Mouse (Mus musculus) heart, postnatal 4 days (tissue): ENCODE measurements around the gene Msantd2. TPM values are rescaled to one million over a fixed set of nuclear protein-coding genes. Genes with fewer than 3 reads are reported as not detected.

Experiments used
- DNase-seq: peaks from one replicate; pipeline ENCODE4 v3.0.0; 2021
- total RNA-seq, 2 experiments: library from RNA; stranded (reverse); gene quantifications; 2 replicates each; pipeline ENCODE4 v1.2.3; 2021

Gene Msantd2
- total RNA-seq, 2 experiments from 2014 or later: 15.2 to 20.6 TPM

DNA sequence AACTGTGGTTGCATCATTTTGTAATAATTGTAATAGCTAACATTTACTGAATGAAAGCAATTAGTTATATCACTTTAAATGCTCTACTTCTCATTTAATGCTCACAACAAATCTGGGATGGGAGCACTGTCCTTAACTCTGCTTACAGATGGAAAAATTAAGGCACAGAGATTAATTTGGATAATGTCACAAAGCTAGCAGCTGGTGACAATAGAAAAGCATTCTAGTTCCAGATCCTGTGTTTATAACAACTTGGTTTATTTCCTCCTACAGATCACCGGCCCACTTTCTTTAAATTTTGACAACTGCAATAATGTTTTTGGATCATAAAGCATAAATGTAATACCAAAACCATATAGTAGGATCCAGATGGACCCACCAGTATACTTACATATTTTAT, 16.9 kb downstream of the Msantd2 start:
- no peak for DNase-seq

DNA sequence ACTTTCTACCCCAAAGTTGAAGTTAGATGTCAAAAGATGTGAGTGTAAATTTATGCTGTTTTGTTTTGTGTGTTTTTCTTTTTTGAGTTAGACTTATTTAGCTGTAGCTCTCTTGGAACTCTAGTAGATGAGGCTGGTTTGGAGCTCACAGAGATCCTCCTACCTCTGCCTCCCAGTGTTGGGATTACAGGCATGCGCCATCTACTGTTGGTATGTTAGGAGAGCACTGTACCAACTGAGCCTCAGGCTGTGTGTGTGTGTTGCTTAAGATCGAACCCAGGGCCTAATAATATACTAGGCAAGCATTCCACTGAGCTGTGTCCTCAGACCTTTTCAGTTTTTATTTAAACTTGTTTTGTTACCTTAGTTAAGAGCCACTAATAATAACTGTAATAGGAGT, 23.0 kb downstream of the Msantd2 start:
- no peak for DNase-seq

DNA sequence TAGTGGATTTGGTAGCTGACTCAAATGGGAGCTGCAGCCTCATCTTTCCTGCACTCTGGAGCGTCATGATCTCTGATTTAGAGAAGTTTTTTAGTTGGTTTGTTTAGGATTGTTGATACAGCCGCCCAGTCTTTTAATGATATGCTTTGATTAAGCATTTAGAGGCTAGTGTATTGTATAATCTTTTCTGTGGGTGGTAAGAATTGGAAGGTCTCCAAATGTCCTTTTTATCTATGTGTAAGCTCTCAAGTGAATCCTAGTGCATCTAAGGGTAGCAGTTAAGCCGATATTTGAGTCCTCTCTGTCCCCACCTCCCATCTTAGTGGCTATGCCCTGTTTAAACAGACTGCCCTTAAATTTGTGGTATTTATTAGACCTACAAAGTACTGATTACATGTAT, 25.3 kb downstream of the Msantd2 start:
- no peak for DNase-seq

DNA sequence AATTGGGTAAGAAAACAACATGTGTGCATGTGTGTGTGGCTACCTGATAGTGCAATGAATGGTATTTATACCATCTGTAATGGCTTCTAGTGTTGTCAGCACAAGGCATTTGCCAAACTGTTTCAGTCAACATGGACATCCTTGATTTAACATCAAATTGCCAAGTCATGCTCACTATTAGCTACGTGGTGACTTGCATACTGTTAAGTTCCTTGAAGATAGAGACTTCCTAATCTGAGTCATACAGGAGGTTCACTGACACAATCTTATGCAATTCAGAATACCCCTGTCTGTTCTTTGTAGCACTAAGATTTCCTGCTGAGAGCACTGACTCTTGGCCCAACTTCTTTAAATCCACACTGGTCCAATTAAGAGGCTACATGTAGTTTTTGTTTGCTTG, 28.3 kb downstream of the Msantd2 start:
- DNase-seq: no peak

DNA sequence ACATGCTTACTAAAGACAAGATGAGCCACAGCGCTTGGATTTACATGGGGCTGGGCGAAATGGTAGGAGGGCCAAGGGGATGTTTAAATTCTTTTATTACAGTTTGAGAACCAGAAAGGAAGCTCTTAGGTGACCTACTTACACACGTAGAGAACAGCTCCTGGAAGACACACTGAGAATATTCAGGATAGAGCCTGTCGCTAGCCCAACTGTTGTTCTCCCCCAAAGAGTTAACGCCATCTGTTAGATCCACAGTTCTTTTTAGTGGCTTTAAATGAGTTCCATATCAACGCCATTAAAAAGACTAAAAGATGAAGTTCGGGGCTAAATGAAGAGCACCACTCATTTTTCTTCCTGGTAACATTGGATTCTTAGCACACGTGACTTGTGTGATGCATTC, 29.9 kb downstream of the Msantd2 start:
- no peak for DNase-seq

DNA sequence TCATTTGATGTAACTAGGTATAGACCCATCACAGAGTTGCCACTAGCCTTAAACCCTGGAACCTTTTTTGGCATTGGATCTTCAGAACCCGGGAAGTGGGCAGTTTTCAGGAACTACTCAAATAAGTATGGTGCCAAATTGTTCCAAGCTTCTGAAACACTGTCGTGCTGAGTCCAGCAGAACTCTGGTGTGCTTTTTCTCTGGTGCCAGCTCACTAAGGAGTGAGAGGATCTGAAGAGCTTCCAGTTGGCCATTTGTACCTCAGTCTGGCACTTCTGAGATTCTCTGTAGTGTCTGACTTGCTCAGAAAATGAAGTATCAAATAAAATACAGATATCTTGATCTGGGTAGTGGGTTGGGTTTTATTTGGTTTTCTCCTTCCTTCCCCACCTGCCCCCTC, 30.9 kb downstream of the Msantd2 start:
- DNase-seq: no peak

DNA sequence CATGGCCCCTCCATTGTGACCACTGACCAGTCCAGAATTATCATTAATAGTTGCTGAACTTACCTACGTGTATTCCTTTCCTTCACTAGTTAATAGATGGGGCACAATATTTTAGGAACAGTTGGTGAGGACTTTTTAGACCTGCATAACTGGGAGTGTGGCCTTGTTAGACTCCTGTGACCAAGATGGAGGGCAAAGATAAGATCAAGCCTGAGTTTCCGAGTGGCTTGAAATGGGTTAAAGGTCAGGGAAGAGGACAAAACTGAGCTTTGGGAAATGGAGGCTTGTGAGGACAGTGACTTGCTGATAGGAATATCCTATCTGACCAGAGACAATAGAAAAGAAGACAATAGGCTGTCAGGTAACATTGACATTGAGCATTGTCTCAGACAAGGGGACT, 36.3 kb downstream of the Msantd2 start:
- DNase-seq: no peak

DNA sequence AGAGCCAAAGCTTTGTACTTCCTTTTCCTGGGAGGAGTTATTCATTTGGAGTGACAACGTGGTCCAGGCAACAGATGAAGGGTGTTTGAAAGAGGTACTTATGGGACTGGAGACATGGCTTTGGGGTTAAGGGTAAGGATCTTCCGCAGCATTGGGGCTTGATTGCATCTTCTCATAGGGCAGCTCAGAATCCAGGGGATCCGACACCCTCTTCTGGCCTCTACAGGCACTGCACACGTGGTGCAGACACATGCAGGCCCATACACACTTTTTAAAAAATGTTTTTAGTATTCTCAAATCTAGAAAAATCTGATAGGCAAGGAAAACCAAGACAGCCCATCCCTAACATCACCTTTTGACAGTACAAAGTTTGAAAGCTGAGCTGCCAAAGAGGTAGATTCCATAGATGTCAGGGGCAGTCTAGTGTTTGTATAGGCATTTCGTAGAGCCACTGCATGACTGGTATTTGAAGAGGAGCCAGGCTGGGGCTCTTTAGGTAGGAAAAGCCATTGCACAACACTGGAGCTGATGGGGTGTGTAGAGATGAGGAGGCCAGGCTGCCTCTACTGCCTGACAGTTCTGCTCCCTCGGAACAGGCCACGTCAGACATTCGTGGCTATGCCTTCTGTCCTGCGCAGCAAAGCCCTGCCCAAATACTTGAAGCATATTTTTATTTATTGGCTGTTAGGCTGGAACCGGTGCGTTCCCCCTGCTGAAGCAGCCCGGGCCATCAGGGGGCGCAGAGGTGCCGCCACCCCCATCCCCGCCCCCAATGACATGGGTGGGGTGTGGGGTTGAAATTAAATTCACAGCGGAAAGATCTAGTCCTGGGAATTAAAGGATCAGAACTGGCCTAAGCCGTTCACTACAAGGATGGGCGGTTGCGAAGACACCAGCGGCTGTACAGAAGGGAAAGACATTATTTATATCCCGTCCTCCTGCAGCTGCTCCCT, 37.6 kb downstream of the Msantd2 start:
- peak; percentile 55 for DNase-seq

DNA sequence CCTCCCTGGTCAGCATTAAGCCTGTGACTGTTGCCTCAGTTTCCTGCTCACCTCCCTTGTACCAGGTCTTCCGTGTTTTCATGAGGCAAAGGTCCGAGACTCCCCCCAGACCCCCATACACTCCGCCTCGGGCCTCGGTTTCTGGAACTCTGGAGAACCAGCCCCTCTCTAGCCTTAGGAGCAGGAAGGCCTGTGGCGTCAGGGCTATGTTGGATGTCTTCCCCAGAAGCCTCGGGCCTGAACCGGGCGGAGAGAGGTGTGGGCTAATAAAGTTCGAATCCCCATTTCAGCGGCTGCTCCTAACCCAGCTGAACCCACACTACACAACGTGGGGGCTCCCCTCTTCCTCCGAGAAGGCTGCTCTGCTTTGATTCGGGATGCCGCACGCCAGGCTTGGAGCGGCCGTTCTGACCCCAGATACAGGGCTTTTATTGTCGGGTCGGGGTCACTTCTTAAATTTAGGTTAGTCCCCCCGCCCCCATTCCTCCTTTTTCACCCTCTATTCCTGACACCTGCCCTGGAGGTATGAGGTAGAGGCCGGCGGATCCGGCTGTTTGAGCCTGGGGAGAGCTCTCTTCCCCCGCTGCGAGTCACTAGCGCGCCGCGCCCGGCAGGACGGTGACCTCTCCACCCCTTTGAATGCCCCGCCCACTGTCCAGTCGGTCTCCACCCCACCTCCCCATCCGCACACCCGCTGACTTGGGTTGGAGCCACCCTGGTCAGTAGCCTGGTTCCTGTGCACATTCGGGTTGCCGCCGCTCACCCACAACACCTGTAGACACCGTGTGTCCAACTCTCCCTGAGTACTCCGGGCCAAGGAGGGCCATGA, 38.5 kb downstream of the Msantd2 start, which contains the start of gene Esam:
Gene Esam, plus strand, starts transcription at position 683 of the 829 bp plus-strand sequence.
- peak; percentile 85 for DNase-seq

DNA sequence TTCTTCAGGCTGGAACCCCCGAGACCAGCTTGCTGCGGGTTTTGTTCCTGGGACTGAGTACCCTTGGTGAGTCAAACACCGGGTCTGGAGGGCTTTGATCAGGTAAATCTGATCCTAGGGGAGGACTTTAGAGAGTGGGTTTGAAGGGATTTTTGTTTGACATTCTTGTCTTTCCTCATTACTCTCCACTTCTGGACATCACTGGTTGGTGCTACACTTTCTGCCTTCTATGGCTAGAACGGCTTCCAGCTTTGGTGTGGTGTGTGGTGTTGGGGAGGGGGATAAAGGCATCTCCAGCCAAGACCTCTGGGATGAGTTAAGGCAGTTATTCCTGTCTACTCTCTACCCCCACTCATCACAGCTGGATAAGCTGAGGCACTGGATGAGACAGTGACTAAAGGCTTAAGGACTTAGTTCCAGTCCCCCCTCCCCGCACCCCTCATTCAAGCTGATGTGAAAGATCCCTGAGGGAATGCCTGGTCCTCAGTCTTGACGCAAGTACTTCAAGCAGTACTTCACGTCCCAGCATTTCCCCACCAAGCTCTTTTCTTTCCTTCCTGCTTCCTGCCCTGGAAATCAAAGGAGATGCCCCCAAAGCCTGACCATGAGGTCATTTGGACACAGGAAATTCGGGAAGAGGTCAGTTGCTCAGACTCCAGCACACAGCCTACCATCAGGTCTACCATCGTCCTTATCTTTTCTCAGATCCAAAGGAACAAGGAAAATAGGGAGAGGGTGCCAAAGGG, 39.3 kb downstream of the Msantd2 start:
- no peak for DNase-seq

DNA sequence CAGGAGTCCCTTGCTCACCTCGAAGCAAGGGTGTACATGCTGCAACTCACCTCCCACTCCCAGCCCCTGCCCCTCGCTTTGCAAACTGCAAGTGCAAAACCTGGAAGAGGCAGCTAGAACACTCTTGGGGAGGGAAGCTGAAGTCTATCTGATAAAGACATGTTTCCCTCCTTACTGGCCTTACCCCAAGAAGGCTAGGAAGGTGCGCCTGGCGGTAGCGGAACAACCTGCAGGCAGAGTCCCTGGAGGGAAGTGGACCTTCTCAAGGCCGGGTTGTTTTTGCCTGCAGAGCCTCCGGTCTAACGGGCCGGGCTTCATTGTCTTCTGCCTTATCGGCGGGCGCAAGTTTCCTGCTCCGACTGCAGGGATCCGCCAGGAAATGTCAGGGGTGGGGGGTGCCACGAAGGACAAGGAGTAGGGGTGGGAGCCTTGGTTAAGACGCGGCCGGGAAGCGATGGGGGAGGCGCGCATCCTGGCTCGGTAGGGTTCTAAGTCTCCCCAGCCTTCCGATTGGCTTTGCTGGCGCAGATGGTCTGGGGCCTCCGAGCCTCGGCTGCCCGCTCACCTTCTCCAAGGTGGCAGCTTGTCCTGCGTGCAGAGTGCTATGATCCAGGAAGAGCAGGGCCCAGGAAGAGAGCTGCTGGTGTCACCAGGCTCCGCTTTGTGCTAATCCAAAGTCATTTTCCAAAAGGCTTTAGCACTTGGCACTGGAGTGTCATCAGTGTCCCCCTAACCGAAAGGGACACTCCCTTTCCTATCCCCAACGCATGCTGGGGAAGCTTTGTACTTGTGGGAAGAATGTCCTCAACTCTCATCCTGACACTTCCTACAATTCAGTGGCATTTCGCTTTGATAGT, 41.1 kb downstream of the Msantd2 start:
- peak; percentile 82 for DNase-seq

DNA sequence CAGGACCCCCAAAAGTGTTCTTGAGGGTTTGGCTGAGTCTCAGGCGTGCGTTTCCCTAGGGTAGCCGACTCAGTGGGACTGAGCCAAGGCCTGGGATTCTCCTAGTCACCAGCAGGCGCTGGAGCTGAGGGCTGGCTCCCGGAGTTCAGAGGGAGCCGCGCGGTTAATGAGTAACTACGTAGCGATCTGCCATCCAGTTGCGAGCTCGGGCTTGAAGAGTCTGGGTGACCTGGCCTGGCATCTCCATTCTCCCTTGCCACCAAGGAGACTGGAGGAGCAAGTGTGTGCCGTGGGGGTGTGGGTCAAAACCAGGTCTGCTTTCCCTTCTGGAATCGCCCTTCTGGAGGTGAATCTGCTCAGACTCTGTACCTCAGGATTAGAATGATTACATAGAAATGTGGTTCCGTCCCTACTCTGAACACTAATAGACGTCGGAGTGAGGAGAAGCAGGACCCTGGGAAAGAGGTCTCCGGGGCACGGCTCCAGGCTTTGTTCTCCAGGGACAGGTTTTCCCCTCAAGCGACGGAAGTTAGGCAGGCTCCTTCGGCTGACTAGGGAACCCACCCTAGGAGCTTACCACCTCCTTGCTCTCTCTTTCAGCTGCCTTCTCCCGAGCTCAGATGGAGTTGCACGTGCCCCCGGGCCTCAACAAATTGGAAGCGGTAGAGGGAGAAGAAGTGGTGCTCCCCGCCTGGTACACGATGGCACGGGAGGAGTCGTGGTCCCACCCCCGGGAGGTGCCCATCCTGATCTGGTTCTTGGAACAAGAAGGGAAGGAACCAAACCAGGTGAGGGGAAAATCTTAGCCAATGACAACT, 42.0 kb downstream of the Msantd2 start:
- DNase-seq: peak; percentile 73

DNA sequence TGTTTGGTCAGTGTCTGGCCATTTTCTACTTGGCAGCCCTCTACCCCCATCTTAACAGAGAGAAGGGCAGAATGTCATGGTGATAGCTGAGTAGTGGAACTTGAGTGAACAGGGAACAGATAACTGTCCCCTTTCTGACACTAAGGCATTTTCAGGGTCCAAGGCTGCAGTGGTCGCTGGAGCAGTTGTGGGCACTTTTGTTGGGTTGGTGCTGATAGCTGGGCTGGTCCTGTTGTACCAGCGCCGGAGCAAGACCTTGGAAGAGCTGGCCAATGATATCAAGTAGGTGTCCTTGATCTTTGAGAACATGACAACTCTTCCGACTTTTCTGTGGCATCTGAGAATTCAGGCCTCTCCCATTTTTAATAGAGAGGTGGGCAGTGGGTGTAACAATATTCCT, 47.7 kb downstream of the Msantd2 start:
- no peak for DNase-seq

DNA sequence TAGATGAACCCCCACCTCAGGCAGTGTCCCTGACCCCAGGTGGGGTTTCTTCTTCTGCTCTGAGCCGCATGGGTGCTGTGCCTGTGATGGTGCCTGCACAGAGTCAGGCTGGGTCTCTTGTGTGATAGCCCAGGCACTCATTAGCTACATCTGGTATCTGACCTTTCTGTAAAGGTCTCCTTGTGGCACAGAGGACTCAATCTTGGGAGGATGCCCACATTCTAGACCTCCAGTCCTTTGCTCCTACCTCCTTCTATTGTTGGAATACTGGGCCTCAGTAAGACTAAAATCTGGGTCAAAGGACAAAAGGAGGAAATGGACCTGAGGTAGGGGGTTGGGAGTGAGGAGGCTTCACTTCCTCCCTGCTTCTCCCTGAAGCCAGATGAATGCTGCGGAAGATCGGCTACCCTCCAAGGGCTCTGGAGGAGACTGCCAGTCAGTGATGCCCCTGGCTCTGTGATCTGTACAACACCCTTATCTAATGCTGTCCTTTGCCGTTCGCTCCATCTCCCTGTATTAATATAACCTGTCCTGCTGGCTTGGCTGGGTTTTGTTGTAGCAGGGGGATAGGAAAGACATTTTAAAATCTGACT, 48.6 kb downstream of the Msantd2 start:
- no peak for DNase-seq

DNA sequence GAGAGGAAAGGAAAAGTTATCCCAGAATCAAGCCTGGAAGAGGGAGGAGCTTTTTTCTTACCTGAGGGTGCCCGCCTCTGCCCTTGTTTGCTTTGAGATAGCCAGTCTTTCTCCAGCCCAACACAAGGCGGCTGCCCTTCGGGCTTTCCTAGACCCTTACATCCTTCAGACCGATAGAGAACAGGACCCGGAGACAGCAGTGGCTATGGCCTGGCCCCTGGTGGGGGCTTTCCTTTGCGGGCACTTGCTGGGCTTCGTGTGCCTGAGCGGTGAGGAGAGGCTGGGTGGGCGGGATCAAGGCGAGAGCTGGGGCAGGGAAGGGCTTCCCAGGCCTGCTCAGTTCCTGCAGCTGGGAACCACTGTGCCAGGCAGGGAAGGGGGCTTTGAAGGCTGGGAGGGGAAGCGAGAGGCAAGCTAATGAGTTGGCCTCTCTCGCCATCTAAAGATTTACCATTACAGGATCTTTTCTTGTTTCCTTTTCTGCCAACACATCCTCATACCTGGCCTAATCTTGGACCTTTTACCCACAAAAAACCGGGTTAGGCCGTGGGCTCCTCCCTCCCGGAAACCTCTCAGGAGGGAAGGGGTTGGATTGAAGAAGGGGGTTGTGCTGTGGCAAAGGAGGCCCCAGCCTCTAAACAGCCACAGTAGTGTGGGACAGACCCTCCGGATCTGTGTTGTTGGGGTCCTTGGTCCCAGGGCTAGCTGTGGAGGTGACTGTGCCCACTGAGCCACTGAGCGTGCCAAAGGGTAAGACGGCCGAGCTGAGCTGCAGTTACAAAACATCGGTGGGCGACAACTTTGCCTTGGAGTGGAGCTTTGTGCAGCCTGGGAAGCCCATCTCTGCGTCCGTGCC, 50.3 kb downstream of the Msantd2 start, which contains the start of gene Vsig2:
Gene Vsig2, plus strand, starts transcription at position 86 of the 856 bp plus-strand sequence.
- DNase-seq: no peak

DNA sequence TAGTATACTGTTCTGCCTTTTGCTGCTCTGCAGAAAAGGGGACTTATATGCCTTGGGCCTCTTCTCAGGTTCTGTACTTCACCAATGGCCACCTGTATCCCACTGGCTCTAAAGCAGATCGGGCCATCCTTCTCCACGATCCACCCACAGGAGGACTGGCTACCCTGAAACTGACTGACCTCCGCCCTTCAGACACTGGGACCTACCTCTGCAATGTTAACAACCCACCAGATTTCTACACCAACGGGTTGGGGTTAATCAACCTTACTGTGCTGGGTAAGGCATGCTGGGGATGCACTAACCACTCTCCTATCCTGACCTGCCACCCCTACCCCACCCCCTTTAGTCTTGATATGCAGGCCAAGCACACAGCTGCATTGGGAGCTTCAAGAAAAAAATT, 51.1 kb downstream of the Msantd2 start:
- DNase-seq: no peak

DNA sequence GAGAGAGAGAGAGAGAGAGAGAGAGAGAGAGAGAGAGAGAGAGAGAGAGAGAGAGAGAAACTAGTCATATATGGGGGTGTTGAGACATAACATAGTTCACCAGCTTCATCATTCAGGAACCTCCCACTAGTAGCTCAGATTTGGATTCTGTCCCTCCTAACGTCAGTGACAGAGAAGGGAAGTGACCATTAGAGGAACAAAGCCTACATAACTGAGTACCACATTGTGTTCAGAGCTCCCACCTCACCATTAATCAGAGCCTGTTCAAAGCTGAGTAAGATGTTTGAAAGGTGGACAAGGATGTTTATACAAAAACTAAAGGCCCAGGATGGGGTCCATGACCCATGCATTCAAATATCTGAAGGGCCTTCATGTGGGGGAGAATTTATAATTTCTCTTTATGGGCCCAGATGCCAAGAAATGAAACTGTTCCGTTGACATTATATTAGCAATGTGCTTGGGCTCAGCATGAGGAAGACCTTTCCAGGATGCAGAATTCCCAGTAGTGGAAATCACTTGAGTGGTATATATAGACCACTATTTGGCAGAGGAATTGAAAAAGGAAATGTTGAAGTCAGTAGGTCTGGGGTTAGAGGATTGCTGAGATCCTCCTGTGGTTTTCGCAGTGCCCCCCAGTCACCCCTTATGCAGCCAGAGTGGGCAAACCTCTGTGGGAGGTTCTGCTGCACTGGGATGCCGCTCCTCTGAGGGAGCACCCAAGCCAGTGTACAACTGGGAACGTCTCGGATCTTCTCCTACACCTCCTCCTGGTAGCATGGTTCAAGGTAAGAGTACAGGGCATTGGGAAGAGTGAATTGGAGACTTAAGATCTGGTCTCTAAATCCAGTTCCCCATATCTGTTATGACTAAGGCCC, 51.8 kb downstream of the Msantd2 start:
- DNase-seq: no peak
